ENCODE assay signal across 25 mouse cellular contexts in genomic region chr3:86311406-86311805, GRCm38 (mm10).
"Had no signal": no experiment of that assay in that cellular context is flagged by ENCODE, and none has a peak within 500 bp of the region (broad histone marks: within the 10 kb centered on the region; RNA-seq: fewer than 3 reads in every experiment).

No protein-coding gene starts in this region.

- H3K9ac ChIP-seq: heart, embryonic 12.5 days; hindbrain, embryonic 13.5 days; hindbrain, embryonic 15.5 days; kidney, embryonic 15.5 days; limb, embryonic 13.5 days; limb, embryonic 15.5 days; liver, embryonic 12.5 days; liver, embryonic 14.5 days had no signal

- DNase-seq: gastrocnemius, adult 2 months; gastrocnemius, postnatal 10 days; gastrocnemius, postnatal 25 days; heart, adult 18-20 months; heart, postnatal 10 days; kidney, adult 11 months; kidney, adult 2 months; kidney, adult 9 months; kidney, postnatal 14 days; kidney, postnatal 36 days; layer of hippocampus, adult 9-11 months; layer of hippocampus, postnatal 36 days; left cerebral cortex, postnatal 4 days had no signal

- ATAC-seq: hindbrain, postnatal 0 days; intestine, embryonic 16.5 days; liver, embryonic 12.5 days had no signal

- H3K9me3 ChIP-seq: heart, embryonic 10.5 days; heart, embryonic 12.5 days; hindbrain, embryonic 13.5 days; hindbrain, embryonic 15.5 days; kidney, embryonic 15.5 days; limb, embryonic 13.5 days; limb, embryonic 15.5 days; liver, embryonic 12.5 days had no signal

- H3K4me3 ChIP-seq: gastrocnemius, adult 2 months; heart, embryonic 10.5 days; heart, embryonic 12.5 days; hindbrain, embryonic 13.5 days; hindbrain, embryonic 15.5 days; kidney, embryonic 15.5 days; limb, embryonic 13.5 days; limb, embryonic 15.5 days; liver, embryonic 12.5 days had no signal

- H3K27me3 ChIP-seq: heart, embryonic 12.5 days; hindbrain, embryonic 13.5 days; hindbrain, embryonic 15.5 days; kidney, embryonic 15.5 days; limb, embryonic 13.5 days; limb, embryonic 15.5 days; liver, embryonic 12.5 days had no signal

- H3K36me3 ChIP-seq: heart, embryonic 10.5 days; heart, embryonic 12.5 days; hindbrain, embryonic 13.5 days; hindbrain, embryonic 15.5 days; kidney, embryonic 15.5 days; limb, embryonic 13.5 days; limb, embryonic 15.5 days had no signal

- H3K27ac ChIP-seq: gastrocnemius, adult 2 months; heart, embryonic 10.5 days; hindbrain, embryonic 13.5 days; hindbrain, embryonic 15.5 days; hindbrain, postnatal 0 days; kidney, embryonic 15.5 days; kidney, postnatal 0 days; limb, embryonic 13.5 days; limb, embryonic 15.5 days; liver, embryonic 12.5 days; liver, embryonic 14.5 days had no signal

- H3K4me2 ChIP-seq: heart, embryonic 12.5 days; hindbrain, embryonic 13.5 days; hindbrain, embryonic 15.5 days; kidney, embryonic 15.5 days; limb, embryonic 13.5 days; limb, embryonic 15.5 days; liver, embryonic 12.5 days had no signal

- H3K4me1 ChIP-seq: heart, embryonic 12.5 days; hindbrain, embryonic 13.5 days; hindbrain, embryonic 15.5 days; kidney, embryonic 15.5 days; limb, embryonic 15.5 days; liver, embryonic 12.5 days had no signal
